Mouse (Mus musculus) brain, adult 2 months (tissue): ENCODE data around the gene Ttc13.
A peak's percentile ranks its signal among the peaks of the same experiment; 100 is the strongest.

Experiments
- DNase-seq: peaks from one replicate; pipeline ENCODE4 v3.0.0; 2011; ENCODE audit warnings: low read depth, low spot score

The Ttc13 gene

DNA sequence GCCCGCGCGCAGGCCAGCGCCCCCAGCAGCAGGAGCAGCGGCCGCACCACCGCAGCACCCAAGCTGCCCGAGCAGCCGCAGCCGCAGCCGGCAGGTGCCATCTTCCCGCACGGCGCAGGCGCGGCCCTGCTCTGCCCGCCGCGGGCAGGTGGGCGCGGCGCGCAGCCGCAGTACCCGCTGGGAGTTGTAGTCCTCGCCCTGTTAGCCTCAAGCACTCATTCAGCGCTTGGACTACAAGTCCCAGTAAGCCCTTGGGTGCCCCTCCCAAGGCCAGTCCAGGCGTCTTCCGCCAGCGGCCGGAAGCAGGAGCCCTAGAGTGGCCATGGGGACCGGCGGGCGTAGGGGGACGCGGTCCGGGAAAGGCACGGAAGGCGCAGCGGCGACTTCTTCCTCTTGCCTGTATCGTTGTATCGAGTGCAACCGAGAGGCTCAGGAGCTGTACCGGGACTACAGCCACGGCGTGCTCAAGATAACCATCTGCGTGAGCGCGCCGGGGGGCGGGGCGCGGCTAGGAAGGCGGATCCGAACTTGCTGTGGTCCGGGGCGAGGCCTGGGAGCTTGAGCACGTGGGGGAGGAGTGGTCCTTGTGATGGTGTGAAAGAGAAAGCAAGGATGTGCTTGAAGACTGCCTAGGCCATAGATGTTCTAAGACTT lies at the start of gene Ttc13, which contains the start of gene Arv1:
Gene Ttc13, minus strand, starts transcription at position 122 of the 654 bp plus-strand sequence.
Gene Arv1, plus strand, starts transcription at position 278 of the 654 bp plus-strand sequence.
- peak; percentile 99 for DNase-seq

DNA sequence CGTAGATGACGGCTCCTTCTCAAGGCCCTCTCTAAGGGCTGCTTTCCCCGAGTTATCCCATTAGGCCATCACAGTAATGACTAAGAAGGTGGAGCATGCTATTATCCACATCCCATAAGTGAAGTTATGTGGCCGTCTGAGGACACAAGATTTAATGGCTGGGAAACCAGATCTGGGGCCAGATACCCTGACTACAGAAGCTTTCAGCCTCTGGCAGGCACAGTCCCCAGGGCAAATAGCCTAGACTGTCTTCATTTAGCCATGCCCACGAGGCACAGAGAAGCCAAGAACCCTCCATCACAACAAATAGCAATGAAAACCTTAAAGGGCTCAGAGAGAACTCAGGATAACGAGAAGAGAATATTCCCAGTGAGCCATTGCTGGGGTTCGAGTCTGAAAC lies 41.3 kb upstream of the Ttc13 start:
- no peak for DNase-seq

DNA sequence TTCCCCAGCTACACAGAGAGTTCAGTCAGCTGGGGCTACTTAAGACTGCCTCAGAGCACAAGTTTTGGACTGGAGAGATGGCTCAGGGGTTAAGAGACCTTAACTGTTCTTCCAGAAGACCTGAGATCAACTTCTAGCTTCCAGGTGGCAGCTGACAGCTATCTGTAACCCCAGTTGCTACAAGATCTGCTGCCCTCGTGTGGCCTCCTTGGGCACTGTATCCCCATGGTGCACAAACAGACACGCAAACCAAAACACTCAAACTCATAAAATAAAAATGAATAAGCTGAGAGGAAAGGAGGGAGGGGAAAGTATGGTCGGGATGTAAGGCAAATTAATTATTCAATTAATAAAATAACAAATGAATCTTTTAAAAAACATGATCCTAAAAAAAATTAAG lies 36.8 kb upstream of the Ttc13 start:
- peak; percentile 17 for DNase-seq

DNA sequence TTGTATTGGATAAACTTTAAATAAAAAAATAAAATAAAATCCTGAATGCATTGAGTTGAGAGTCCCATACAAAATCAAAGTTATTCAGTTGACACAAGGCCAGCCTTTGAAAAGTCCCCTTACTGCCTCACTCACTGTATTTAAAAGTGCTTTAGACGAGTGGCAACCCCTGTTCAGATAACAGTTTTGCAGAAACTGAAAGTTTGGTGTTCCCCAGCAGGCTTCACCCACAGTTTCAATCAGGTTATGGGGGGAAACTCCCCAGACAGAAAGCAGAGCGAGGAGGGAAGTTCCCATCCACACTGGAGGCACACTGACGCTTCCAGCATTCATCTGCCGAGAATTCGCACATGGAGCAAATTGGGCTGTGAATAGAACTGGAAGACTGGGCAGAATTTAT lies 34.8 kb upstream of the Ttc13 start:
- DNase-seq: no peak

DNA sequence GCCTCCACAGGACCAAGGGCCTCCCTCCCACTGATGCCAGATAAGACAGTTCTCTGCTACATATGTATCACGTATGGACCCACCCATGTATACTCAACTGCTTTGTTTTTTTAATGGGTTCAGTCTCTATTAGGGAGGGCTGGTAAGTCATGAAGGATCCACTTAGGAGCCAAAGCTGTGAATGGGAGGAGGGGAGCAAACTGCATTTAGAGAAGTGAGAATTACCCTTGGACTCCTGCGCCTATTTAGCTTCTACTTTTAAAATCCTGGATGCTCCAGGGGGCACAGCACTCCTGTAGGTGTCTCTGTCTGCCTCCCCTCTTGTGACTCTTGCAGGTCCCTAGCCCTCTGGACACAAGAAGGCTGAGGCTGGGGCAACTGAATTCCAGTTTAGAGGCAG lies 34.4 kb upstream of the Ttc13 start:
- DNase-seq: no peak

DNA sequence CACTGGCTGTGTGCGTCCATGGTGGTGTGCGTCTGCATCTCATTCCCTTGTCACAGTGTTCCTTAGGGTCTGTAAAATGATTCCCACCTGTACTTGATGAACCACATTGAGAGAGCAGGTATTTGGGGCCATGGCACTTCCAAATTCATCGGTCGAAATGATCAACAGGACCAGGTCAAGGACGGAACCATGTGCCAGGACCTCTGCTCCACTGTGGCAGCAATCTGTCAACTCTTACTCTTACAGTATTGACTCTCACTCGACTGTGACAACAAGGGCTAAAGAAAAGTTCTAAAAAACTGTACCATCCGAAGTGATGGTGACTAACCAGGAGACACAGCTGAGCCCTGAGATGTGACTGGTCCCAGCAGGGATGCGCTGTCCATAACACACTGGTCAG lies 33.7 kb upstream of the Ttc13 start:
- DNase-seq: no peak

DNA sequence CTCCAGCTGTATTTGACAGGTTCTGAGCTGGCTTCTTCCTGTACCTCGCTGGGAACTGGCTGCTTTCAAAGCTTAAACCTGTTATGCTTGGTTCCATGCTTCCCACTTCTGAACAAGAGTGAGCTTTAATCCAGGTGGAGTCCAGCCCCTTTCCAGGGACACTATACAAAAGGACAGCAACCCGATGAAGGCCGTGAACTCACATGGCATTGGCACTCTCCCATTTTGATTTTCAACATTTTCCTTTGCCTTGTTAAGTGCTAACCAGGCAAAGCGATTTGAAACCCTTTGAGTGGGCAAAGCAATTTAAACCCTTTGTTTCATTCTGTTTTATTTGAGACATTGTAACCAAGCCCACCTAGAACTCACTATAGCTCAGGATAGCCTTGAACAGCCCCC lies 33.0 kb upstream of the Ttc13 start:
- DNase-seq: no peak

DNA sequence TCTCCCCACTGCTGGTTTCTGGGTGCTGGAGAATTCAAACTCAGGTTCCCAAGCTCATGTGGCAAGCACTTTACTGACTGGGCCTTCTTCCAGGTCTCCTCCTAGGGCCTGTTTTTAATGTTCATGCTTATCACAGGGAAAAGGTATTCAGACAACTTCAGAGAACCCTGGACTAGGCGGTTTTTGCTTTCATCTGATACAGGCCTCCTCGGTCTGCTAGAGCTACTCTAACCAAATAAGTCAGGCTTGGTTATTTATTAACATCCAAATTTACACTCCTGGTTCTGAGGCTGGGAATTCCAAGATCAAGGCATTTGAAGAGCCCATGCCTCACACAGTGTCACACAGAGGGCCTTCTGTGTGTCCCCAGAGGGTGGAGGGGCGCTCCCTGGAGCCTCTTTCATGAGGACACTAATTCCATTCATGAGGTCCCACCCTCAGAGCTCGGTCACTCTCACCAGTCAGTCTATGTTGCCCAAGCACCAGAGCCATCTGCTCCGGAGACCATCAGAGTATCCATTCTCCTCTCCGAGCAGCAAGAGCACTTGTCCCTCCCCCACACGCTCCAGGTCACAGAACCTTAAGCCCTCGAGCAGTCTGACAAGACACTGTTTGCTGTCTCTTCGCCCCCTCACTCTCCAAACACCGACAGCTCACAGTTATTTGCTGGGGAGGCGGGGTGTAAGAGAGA lies 32.5 kb upstream of the Ttc13 start:
- peak; percentile 72 for DNase-seq

DNA sequence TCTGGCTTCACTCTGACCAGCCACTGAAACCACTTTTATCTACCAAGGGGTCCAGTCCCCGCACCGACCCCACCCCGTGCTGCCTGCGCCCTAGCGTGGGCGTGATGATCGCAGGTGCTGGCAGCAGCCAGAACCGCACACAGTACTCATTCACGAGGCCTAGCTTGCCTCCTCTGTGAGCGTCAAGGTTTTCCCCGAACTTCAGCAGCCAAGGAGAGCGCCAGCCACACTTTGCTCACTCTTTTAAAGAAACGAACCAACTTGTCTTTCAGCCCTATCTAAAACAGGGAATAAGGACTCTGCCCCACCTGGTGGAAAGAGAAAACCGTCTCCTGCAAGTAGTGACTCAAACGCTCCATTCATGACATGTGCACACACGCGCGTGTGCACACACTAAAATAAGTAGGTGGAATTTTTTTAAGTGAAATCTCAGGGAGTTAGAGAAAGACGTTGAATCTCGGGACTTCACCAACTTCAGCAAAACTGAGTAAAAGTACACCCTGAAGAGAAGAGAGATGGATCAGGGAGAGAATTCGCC lies 30.6 kb upstream of the Ttc13 start:
- DNase-seq: peak; percentile 21

DNA sequence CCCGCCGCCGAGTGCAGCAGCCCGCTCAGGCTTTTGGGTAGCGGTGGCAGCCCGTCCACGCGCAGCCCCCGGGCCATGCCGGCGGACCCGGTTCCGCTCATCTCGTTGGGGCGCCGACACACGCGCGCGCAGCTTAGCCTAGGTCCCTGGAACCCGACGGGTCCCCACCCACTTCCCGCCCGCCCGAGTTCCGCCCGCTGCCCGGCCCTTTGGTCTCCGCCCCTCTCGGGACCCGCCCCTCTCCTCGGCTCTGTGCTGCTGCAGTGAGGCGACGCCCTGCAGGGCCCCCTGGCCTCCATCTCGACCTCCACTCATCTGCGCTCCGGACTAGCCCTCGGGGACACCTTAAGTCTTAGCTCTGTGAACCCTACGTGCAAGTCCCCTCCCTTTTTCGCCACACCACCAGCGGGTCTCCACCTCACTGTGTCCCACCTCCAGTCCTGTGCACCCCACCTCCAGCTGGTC lies 30.0 kb upstream of the Ttc13 start, which contains the start of gene Fam89a:
Gene Fam89a, minus strand, starts transcription at position 124 of the 465 bp plus-strand sequence.
- no peak for DNase-seq

DNA sequence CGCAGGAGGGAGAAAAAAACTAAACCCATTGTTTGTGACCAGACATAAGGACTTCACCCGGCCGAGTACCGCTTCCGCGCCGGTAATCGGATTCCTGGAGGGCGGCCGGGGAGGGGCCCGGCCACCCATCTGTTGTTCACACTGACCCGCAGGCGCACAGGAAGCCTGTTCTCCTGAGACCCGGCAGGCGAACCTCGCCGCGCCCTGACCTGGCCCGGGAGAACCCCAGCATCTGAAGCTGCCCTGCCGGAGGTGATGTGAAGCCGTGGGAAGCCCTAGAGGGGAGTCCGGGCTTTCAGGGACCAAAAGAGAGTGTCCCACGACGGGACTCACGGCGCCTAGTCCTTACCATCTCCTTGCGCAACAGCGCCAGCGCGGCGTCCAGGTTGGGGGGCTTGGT lies 29.4 kb upstream of the Ttc13 start:
- no peak for DNase-seq

DNA sequence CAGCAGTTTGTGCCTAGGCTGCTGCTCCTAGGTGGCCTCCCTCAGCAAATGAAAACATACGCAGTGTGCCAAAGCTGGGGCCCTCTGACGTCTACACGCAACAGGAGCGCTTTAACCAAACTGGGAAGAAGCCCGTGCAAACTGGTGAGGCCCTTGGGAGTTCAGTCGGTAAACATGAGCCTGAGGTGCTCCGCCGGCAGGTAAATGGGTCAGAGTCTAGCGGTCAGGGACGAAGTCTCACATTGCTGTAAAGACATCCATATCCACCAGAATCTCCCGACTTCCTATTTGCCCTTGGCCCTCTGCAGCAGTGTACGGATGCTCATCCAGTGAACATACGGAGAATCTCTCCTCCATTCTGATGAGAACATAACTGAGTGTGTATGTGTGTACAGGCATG lies 24.9 kb upstream of the Ttc13 start:
- DNase-seq: no peak

DNA sequence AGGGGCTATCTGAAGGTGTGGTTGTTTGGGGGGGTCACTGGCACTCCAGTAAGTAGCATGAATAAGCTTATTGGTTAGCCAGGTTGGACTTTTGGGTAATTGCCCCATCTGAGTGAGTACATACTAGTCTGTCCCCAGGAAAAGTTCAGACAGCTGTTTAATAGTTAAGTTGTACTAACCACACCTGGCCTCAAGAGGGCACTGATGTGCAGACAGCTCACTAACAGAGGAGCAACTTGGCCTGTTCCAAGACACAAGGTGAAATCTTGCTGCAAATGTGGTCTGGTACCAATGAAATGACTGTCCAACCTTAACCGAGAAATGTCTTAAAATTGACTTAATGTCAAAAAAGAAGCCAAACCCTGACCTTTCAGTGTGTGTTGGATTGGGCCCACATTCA lies 17.5 kb upstream of the Ttc13 start:
- DNase-seq: peak; percentile 70

DNA sequence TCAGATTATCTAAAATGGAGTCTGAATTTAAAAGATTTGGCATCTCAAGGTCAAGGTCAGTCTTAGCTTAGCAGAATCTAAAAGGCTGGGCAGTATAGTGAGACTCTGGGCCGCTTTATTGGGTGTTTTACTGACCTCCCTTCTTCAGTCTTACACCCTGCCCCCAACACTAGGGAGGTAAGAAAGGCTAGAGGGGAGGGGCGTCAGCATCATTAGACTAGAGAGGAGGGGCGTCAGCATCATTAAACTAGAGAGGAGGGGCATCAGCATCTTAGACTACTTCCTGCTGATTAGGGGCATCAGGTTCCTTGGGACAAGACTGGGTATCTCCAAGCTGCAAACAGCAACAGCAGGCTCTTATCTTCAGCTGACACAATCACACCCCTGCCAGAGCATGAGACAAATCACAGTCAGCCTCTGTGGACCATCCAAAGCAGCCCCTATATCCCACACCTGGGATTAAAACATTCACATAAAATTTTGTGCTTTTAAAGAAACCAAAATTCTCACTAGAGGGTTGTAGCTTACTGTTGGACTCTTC lies 13.7 kb upstream of the Ttc13 start:
- DNase-seq: no peak

DNA sequence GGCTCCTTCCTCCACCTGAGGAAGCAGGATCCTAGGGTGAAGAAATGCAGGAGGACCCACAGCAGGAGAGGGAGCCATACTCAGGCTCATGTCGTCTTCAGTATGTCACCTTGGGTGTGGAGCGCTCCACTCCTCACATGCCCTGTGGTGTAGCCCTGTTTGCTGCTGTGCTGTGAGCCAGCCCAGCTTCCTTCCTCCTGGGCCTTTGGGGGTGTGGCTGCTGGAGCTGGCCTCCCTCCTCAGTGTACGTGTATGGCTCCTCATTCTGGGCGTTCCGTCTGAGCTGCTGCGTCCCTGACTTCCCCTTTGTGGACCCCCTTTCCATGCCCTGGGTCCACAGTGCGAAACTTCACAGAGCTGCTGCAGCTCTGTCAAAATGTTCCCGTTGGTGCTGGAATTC lies 11.0 kb upstream of the Ttc13 start:
- DNase-seq: no peak

DNA sequence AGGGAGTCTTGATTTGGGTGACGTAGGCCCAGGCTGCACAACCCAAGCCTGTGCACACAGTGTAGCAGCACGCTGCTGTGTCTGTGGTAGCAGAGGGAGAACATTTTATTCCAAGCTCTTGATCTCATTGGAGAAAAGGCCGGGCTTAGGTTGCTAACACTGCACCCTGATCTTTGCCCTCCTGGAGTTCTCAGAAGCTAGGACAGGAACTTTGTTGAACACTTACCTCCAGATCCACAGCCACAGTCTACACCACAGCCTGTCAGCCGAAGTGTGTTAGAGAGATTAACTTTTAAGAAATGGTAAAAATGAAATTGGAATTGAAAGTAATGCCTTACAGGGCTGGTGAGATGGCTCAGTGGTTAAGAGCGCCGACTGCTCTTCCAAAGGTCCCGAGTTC lies 2.5 kb upstream of the Ttc13 start:
- no peak for DNase-seq

DNA sequence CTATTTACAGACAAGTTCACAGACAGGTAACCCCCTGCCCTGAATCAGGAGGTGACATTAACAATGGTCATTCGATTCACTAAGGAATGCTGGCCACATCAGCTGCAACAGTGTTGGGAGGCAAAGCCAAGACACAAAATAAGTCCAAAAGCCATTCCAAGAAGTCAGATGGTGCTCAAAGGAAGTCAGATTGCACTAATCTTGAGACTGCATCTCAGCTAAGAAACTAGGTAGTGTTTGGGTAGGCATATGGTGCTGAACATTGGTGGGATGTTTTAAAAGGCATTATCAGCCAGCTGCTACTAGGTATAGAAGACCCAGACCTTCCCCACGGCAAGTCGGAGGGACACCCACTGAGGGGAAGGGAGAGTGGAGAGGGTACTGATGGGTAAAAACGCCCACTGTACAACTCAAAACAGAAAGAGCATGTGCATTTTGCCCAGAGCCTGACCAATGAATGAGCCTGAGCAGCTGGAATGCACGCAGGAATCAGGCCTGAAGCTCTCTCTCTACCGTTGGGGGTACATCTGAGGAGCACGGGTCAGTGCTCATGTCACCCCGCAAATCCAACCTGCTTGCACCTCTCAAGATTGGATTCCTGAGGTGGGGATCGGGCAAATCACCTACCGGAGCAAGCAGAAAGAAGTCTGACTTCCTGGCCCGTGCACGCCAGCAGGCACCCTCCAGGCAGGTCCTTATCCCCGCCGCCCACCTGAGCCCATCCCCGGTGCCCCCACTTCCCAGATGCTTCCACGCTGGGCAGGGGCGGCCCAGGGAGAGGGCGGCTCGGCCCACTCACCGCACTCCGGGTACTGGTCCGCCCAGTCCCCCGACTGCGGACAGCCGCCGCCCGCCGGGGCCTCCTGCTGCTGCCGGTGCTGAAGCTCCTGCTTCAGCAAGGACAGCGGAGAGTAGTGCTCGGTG lies 583 bp downstream of the Ttc13 start:
- peak; percentile 30 for DNase-seq

DNA sequence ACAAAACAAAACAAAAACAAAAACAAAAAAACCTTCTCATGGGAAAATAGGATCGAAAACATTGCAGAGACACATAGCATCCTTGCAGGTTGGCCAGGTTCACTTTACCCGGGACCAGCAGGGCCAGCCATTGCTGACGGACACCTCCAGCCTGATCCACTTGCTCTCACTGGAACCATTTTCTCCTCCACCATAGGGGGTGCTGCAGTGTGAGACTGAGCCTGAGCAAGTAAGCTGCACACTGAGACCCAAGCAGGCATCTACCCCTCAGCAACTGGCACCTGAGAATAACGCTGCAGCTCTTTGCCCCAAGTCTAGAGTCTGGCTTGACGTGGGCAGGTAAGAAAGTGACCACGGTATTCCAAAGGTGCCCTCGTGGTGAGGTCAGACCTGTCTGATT lies 1.6 kb downstream of the Ttc13 start:
- peak; percentile 13 for DNase-seq

DNA sequence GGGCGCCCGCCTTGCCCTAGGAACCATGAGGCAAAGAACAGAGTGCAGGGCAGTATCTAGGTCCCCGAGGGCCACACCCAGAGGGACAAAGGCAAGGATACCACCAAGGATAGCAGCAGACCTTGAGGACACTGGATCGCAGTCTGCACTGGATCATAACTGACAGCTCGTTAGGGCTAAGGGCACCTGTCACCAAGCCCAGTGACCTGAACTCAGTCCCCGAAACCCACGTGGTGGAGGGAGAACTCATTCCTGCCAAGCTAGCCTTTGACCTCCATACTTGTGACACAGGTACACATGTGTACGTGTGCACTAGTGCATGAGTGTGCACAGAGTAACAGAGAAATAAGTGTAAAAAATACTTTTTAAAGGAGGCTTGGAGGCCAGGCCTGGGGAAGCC lies 6.0 kb downstream of the Ttc13 start:
- no peak for DNase-seq

DNA sequence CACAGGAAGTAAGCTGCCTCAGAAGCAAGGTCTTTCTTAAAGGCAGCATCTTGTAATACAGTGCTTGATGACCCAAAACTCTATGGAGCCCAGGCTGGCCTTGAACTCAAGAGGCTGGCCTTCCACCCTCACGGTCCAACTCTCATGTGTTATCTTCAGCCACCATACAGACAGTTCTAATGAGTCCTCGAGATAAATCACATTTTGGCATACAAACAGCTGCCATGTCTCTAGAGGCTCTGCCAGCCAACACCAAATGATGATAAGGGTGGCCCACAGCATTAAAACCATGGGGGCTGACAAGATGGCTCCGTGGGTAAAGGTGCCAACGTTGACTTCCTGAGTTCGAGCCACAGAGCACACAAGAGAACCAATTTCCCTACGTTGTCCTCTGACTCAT lies 8.6 kb downstream of the Ttc13 start:
- DNase-seq: no peak

DNA sequence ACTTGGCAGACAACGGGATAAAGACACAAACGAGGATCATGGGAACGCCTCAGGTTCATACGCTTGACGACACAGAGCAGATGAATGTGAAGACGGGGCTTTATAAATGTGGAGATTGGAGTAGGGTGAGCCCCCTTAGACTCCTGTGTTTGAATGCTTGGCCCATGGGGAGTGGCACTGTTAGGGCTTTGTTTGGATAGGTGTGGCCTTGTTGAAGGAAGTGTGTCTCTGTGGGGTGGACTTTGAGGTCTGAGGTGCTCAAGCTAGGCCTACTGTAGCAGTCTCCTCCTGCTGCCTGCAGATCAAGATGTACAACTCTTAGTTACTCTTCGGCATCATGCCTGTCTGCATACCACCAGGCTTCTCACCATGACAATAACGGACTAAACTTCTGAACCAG lies 16.0 kb downstream of the Ttc13 start:
- no peak for DNase-seq

DNA sequence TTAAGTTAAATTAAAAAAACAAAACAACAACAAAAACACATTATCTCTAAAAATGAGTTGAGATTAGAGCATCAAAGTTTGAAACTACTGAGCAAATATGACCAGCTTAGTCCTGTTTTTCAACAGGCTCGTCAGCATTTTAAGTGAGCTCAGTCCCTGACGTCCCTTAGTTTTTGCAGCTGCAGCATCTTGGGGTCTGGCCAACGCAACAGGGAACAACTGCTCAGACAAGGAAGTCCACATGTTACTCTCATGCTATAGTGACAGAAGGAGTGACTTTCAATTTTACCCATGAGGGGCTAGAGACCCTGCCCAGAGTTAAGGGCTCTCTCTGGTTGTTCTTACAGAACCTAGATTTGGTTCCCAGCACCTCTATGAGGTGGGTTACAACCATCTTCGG lies 17.4 kb downstream of the Ttc13 start:
- DNase-seq: peak; percentile 20
